Mouse (Mus musculus): ENCODE measurements around the gene Abi3bp. TPM values are rescaled to one million over a fixed set of nuclear protein-coding genes. Genes with fewer than 3 reads are reported as not detected.

Abi3bp gene
- total and polyA plus RNA-seq, 3 experiments, result 0.03 TPM; not detected in 2

DNA sequence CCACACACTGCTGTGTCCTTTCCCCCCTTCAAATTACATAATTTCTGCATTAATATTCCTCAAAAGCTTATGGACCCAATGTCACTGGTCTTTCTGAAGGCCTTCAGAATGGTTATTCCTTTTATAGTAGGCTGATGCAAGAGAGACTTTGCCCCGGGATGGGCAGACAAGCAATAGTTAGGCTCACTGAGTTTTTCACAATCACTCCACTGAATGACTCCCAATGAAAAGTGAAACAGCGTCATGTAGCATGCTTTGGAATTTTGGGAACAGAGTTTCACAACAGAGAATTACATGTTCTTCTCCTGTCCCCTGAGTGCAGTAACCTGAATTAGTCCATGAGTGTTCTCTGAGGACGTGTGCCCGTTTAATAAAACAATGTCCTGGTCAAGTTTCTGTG lies 120.7 kb downstream of the Abi3bp start:
- Histone ChIP-seq H3K4me1 (ENCODE audit: control insufficient read depth in 1 of 2, insufficient read depth in 2 of 2, low read length in 2 of 2) (no peaks in the 10 kb centered on the region), H3K27me3 (ENCODE audit: control insufficient read depth in 1 of 2, insufficient read depth in 2 of 2, low read length in 2 of 2) (peaks cover 0 to 3% of the 10 kb centered on the region in 2 experiments; a peak in 2 of 4 replicates), H3K36me3 (ENCODE audit: control insufficient read depth in 1 of 2, insufficient read depth in 2 of 2, low read length in 2 of 2) (no peaks in the 10 kb centered on the region), H3K79me2 (ENCODE audit: control insufficient read depth, insufficient read depth, low read length, poor library complexity) (no peaks in the 10 kb centered on the region), H3K9me3 (replicated peaks; ENCODE audit: insufficient read depth, low read length) (no peaks in the 10 kb centered on the region), H3K9ac (ENCODE audit: control insufficient read depth, low read depth, low read length, poor library complexity, severe bottlenecking) (no peak overlapping the region), H3K27ac (ENCODE audit: control insufficient read depth, low read depth, low read length) (no peak overlapping the region), H3K4me3 (ENCODE audit: control insufficient read depth in 1 of 2, insufficient read depth in 1 of 2, low read depth in 2 of 2, low read length in 2 of 2) (no peak overlapping the region)
- no peak for DNase-seq (ENCODE audit: low read depth, low spot score)
- no peak for TF ChIP-seq ZKSCAN1 (IDR thresholded peaks at IDR 0.05; ENCODE audit: low read depth, low read length)
- no peak for TF ChIP-seq GABPA (IDR thresholded peaks at IDR 0.05; ENCODE audit: low read depth, low read length)
- TF ChIP-seq TBP (IDR thresholded peaks at IDR 0.05; ENCODE audit: low read depth, low read length), result no peak
- no peak for TF ChIP-seq HCFC1 (IDR thresholded peaks at IDR 0.05; ENCODE audit: low read depth, low read length)
- TF ChIP-seq MYC (IDR thresholded peaks at IDR 0.05; ENCODE audit: low read depth, low read length), result no peak
- no peak for TF ChIP-seq NELFE (IDR thresholded peaks at IDR 0.05; ENCODE audit: low read depth, low read length)

- TF ChIP-seq MEF2A (IDR thresholded peaks at IDR 0.05; ENCODE audit: extremely low read depth, insufficient replicate concordance, low read depth, low read length, poor library complexity, severe bottlenecking), result no peak
- TF ChIP-seq USF2 (IDR thresholded peaks at IDR 0.05; ENCODE audit: borderline replicate concordance in 1 of 2, insufficient read depth in 1 of 2, low read depth in 1 of 2, low read length in 2 of 2), result no peak
- no peak for TF ChIP-seq POLR2AphosphoS2 (IDR thresholded peaks at IDR 0.05; ENCODE audit: low read length)
- TF ChIP-seq ZNF384 (IDR thresholded peaks at IDR 0.05; ENCODE audit: low read depth, low read length), result no peak
- TF ChIP-seq CTCF (IDR thresholded peaks at IDR 0.05 in 2 of 3, conservative IDR thresholded peaks at IDR 0.05 in 1 of 3; ENCODE audit: control insufficient read depth in 1 of 3, insufficient read depth in 1 of 3, low read depth in 2 of 3, low read length in 3 of 3, poor library complexity in 1 of 3, severe bottlenecking in 1 of 3), result no peak
- no peak for TF ChIP-seq NRF1 (IDR thresholded peaks at IDR 0.05; ENCODE audit: insufficient read depth, low read depth, low read length, poor library complexity, severe bottlenecking)
- TF ChIP-seq TAL1 (IDR thresholded peaks at IDR 0.05; ENCODE audit: low read length), result no peak
- TF ChIP-seq CHD2 (IDR thresholded peaks at IDR 0.05; ENCODE audit: low read length), result no peak
- no peaks in the 10 kb centered on the region for H3K4me1 ChIP-seq (ENCODE audit: control insufficient read depth in 1 of 2, insufficient read depth in 2 of 2, low read length in 2 of 2)
- H3K9me3 ChIP-seq (replicated peaks; ENCODE audit: insufficient read depth, low read length), result no peaks in the 10 kb centered on the region
- H3K36me3 ChIP-seq (ENCODE audit: control insufficient read depth in 1 of 2, insufficient read depth in 2 of 2, low read length in 2 of 2), result no peaks in the 10 kb centered on the region
- no peak overlapping the region for H3K9ac ChIP-seq (ENCODE audit: control insufficient read depth, low read depth, low read length, poor library complexity, severe bottlenecking)
- H3K27me3 ChIP-seq (ENCODE audit: control insufficient read depth in 1 of 2, insufficient read depth in 2 of 2, low read length in 2 of 2), result peaks cover 0 to 3% of the 10 kb centered on the region in 2 experiments; a peak in 2 of 4 replicates
- no peak overlapping the region for H3K4me3 ChIP-seq (ENCODE audit: control insufficient read depth in 1 of 2, insufficient read depth in 1 of 2, low read depth in 2 of 2, low read length in 2 of 2)
- H3K27ac ChIP-seq (ENCODE audit: control insufficient read depth, low read depth, low read length), result no peak overlapping the region
- no peak for DNase-seq (ENCODE audit: low read depth, low spot score)
- H3K79me2 ChIP-seq (ENCODE audit: control insufficient read depth, insufficient read depth, low read length, poor library complexity), result no peaks in the 10 kb centered on the region
These were observed 124.7 kb downstream of the Abi3bp start for GRCm38 (mm10) chr16:56602394-56602793.

GRCm38 (mm10) chr16:56610572-56610971 lies 132.9 kb downstream of the Abi3bp start:
- Histone ChIP-seq H3K27ac (ENCODE audit: control insufficient read depth, low read depth, low read length) (no peak overlapping the region), H3K9ac (ENCODE audit: control insufficient read depth, low read depth, low read length, poor library complexity, severe bottlenecking) (no peak overlapping the region), H3K4me1 (ENCODE audit: control insufficient read depth in 1 of 2, insufficient read depth in 2 of 2, low read length in 2 of 2) (no peaks in the 10 kb centered on the region), H3K27me3 (ENCODE audit: control insufficient read depth in 1 of 2, insufficient read depth in 2 of 2, low read length in 2 of 2) (peaks cover 3 to 6% of the 10 kb centered on the region in 2 experiments), H3K36me3 (ENCODE audit: control insufficient read depth in 1 of 2, insufficient read depth in 2 of 2, low read length in 2 of 2) (no peaks in the 10 kb centered on the region), H3K4me3 (ENCODE audit: control insufficient read depth in 1 of 2, insufficient read depth in 1 of 2, low read depth in 2 of 2, low read length in 2 of 2) (no peak overlapping the region), H3K9me3 (replicated peaks; ENCODE audit: insufficient read depth, low read length) (no peaks in the 10 kb centered on the region), H3K79me2 (ENCODE audit: control insufficient read depth, insufficient read depth, low read length, poor library complexity) (no peaks in the 10 kb centered on the region)
- no peak for DNase-seq (ENCODE audit: low read depth, low spot score)
- TF ChIP-seq ETS1 (IDR thresholded peaks at IDR 0.05; ENCODE audit: low read depth, low read length), result no peak
- TF ChIP-seq MYC (IDR thresholded peaks at IDR 0.05; ENCODE audit: low read depth, low read length), result no peak
- TF ChIP-seq UBTF (IDR thresholded peaks at IDR 0.05; ENCODE audit: borderline replicate concordance, insufficient read depth, low read depth, low read length), result no peak
- TF ChIP-seq JUND (IDR thresholded peaks at IDR 0.05; ENCODE audit: low read depth, low read length), result no peak
- TF ChIP-seq USF1 (IDR thresholded peaks at IDR 0.05; ENCODE audit: low read depth, low read length), result no peak
- no peak for TF ChIP-seq POLR2AphosphoS2 (IDR thresholded peaks at IDR 0.05; ENCODE audit: low read length)
- no peak for TF ChIP-seq SMC3 (IDR thresholded peaks at IDR 0.05; ENCODE audit: low read depth, low read length)
- no peak for TF ChIP-seq NRF1 (IDR thresholded peaks at IDR 0.05; ENCODE audit: insufficient read depth, low read depth, low read length, poor library complexity, severe bottlenecking)
- no peak for TF ChIP-seq CTCF (IDR thresholded peaks at IDR 0.05 in 2 of 3, conservative IDR thresholded peaks at IDR 0.05 in 1 of 3; ENCODE audit: control insufficient read depth in 1 of 3, insufficient read depth in 1 of 3, low read depth in 2 of 3, low read length in 3 of 3, poor library complexity in 1 of 3, severe bottlenecking in 1 of 3)
- TF ChIP-seq POLR2AphosphoS5 (IDR thresholded peaks at IDR 0.05; ENCODE audit: borderline replicate concordance, low read depth, low read length), result no peak
- TF ChIP-seq BHLHE40 (IDR thresholded peaks at IDR 0.05; ENCODE audit: borderline replicate concordance, low read depth, low read length), result no peak
- TF ChIP-seq ZC3H11A (IDR thresholded peaks at IDR 0.05; ENCODE audit: low read depth, low read length), result no peak
- TF ChIP-seq ZNF384 (IDR thresholded peaks at IDR 0.05; ENCODE audit: low read depth, low read length), result no peak
- TF ChIP-seq EP300 (IDR thresholded peaks at IDR 0.05; ENCODE audit: low read depth in 1 of 2, low read length in 2 of 2), result no peak
- no peak for TF ChIP-seq MAFK (IDR thresholded peaks at IDR 0.05; ENCODE audit: borderline replicate concordance, low read depth, low read length)
